Mouse (Mus musculus): Measurements from ENCODE around the gene Ifnab. TPM values are rescaled to one million over a fixed set of nuclear protein-coding genes. Genes with fewer than 3 reads are reported as not detected.
A peak's percentile ranks its signal among the peaks of the same experiment; 100 is the strongest.

Ifnab gene
- polyA plus RNA-seq (2014; fragmentation: Nextera tagmentation; extraction: Ambion mirVana), result not detected in 2 replicates

DNA sequence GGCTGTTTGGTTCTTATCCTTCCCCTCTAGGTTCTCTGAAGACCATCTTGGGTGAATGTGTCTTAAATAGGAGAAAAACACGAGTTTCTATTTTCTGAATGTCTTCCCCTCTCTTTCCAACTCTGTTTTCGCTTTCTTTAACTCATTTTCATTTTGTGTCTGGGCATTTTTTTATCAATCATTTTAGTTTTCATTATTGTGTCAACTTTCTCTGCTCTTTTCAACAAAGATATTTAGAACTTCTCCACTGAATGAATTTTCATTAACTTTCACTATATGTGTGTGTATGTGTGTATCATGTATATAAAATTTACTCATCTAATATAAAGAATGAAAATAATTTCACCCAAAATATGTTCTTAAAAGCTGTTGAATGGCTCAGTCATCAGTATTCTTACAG is at the start of gene Ifnab:
TSS of gene Ifnab (minus strand) at position 101 of the 400 bp plus-strand sequence.
- H3K9ac ChIP-seq (replicated peaks; ENCODE audit: low read depth, low read length), result no peak within 1 kb of the TSS
- H3K27me3 ChIP-seq (ENCODE audit: control insufficient read depth, insufficient read depth, low read length), result no peaks in the 10 kb centered on the region
- H3K4me3 ChIP-seq (ENCODE audit: low read depth, low read length), result no peak within 1 kb of the TSS
- no peaks in the 10 kb centered on the region for H3K9me3 ChIP-seq (ENCODE audit: control insufficient read depth, low read depth, low read length)
- H3K27ac ChIP-seq (ENCODE audit: low read length), result no peak within 1 kb of the TSS
- ATAC-seq (ENCODE audit: insufficient number of reproducible peaks, insufficient read depth, low FRiP score, low read depth), result no peak
- no peaks in the 10 kb centered on the region for H3K4me1 ChIP-seq (ENCODE audit: control insufficient read depth, insufficient read depth, low read length)
- WGBS, result 58% methylated on average over 2 of the region's 2 CpGs
- H3K36me3 ChIP-seq (ENCODE audit: control insufficient read depth, insufficient read depth, low read length), result no peaks in the 10 kb centered on the region
- no peak within 1 kb of the TSS for H3K4me2 ChIP-seq (replicated peaks; ENCODE audit: low read depth, low read length)

DNA sequence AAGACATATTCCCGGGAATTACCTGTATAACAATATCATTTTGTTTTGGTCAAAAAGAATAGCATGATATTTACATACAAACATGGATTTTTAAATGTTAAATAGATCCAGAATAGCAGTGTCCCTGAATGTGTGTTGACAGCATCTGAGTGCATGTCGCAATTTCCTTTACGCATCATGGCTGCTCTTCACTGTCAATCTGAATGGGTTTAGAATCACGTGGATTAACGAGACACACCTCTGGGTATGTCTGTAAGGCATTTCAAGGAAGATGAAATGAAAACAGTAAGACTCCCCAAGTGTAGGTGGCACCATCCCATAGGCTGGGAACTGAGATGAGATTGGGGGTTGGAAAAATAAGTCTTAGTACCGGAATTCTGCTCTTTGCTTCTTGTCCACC is 47.9 kb upstream of the Ifnab start:
- no peaks in the 10 kb centered on the region for H3K36me3 ChIP-seq (ENCODE audit: control insufficient read depth, insufficient read depth, low read length)
- WGBS, result 91% methylated on average over 6 of the region's 6 CpGs
- no peaks in the 10 kb centered on the region for H3K9me3 ChIP-seq (ENCODE audit: control insufficient read depth, low read depth, low read length)
- H3K4me1 ChIP-seq (ENCODE audit: control insufficient read depth, insufficient read depth, low read length), result no peaks in the 10 kb centered on the region
- ATAC-seq (ENCODE audit: insufficient number of reproducible peaks, insufficient read depth, low FRiP score, low read depth), result no peak
- no peak overlapping the region for H3K4me2 ChIP-seq (replicated peaks; ENCODE audit: low read depth, low read length)
- H3K27ac ChIP-seq (ENCODE audit: low read length), result no peak overlapping the region
- H3K9ac ChIP-seq (replicated peaks; ENCODE audit: low read depth, low read length), result no peak overlapping the region
- no peaks in the 10 kb centered on the region for H3K27me3 ChIP-seq (ENCODE audit: control insufficient read depth, insufficient read depth, low read length)
- H3K4me3 ChIP-seq (ENCODE audit: low read depth, low read length), result no peak overlapping the region

- Histone ChIP-seq H3K4me1 (ENCODE audit: control insufficient read depth, insufficient read depth, low read length) (no peaks in the 10 kb centered on the region), H3K27me3 (ENCODE audit: control insufficient read depth, insufficient read depth, low read length) (no peaks in the 10 kb centered on the region), H3K9ac (replicated peaks; ENCODE audit: low read depth, low read length) (no peak overlapping the region), H3K4me2 (replicated peaks; ENCODE audit: low read depth, low read length) (no peak overlapping the region), H3K27ac (ENCODE audit: low read length) (no peak overlapping the region), H3K9me3 (ENCODE audit: control insufficient read depth, low read depth, low read length) (no peaks in the 10 kb centered on the region), H3K36me3 (ENCODE audit: control insufficient read depth, insufficient read depth, low read length) (no peaks in the 10 kb centered on the region), H3K4me3 (ENCODE audit: low read depth, low read length) (no peak overlapping the region)
- ATAC-seq (ENCODE audit: insufficient number of reproducible peaks, insufficient read depth, low FRiP score, low read depth), result no peak
- 7% methylated on average over 2 of the region's 2 CpGs for WGBS
These were observed 47.3 kb upstream of the Ifnab start for GRCm38 (mm10) chr4:88738480-88738879.

DNA sequence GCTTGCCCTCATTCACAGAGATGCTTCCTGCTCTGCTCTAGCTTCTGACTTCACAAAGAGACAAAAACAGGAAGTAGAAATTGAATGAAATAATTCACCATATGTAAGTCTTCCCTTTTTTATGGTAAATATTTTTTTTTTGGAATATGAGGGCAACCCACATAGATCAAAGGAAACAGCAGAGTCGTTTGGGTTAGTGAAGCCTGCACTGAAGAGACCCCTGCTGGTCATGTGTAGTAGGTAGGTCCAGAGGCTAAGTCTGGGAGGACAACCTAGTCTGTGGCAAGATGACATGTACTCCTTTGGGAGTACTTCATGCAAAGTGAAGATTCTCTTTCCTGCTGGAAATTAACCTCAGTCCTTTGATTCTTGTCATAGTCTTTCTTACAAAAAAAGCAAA is 36.2 kb upstream of the Ifnab start:
- Histone ChIP-seq H3K36me3 (ENCODE audit: control insufficient read depth, insufficient read depth, low read length) (no peaks in the 10 kb centered on the region), H3K27ac (ENCODE audit: low read length) (no peak overlapping the region), H3K4me1 (ENCODE audit: control insufficient read depth, insufficient read depth, low read length) (no peaks in the 10 kb centered on the region; the same call in 1 of the 2 replicates), H3K4me2 (replicated peaks; ENCODE audit: low read depth, low read length) (no peak overlapping the region), H3K9ac (replicated peaks; ENCODE audit: low read depth, low read length) (no peak overlapping the region), H3K27me3 (ENCODE audit: control insufficient read depth, insufficient read depth, low read length) (no peaks in the 10 kb centered on the region), H3K4me3 (ENCODE audit: low read depth, low read length) (no peak overlapping the region), H3K9me3 (ENCODE audit: control insufficient read depth, low read depth, low read length) (no peaks in the 10 kb centered on the region)
- no peak for ATAC-seq (ENCODE audit: insufficient number of reproducible peaks, insufficient read depth, low FRiP score, low read depth)
- 4% methylated on average over 1 of the region's 1 CpGs for WGBS

DNA sequence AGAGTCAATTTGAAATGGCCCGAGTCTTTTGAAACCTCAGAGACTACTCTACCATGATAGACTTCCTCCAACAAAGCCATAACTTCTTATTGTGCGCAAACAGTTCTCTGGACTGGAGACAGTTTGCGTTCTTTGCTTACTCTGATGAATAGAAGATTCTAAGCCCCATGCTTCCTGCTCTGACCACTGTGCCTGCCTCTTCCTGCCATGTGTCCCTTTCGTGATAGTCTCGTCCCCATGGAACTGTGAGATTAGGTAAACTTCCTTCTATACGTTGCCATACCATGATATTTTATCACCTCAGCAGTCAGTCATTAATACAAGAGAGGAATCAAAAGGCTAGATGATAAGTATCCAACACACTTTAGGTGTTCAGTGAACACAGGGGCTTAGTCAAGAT is 35.6 kb upstream of the Ifnab start:
- Histone ChIP-seq H3K9ac (replicated peaks; ENCODE audit: low read depth, low read length) (no peak overlapping the region), H3K27me3 (ENCODE audit: control insufficient read depth, insufficient read depth, low read length) (no peaks in the 10 kb centered on the region), H3K4me3 (ENCODE audit: low read depth, low read length) (no peak overlapping the region), H3K27ac (ENCODE audit: low read length) (no peak overlapping the region), H3K9me3 (ENCODE audit: control insufficient read depth, low read depth, low read length) (no peaks in the 10 kb centered on the region), H3K36me3 (ENCODE audit: control insufficient read depth, insufficient read depth, low read length) (no peaks in the 10 kb centered on the region), H3K4me1 (ENCODE audit: control insufficient read depth, insufficient read depth, low read length) (no peaks in the 10 kb centered on the region; the same call in 1 of the 2 replicates), H3K4me2 (replicated peaks; ENCODE audit: low read depth, low read length) (no peak overlapping the region)
- 83% methylated on average over 6 of the region's 6 CpGs for WGBS
- ATAC-seq (ENCODE audit: insufficient number of reproducible peaks, insufficient read depth, low FRiP score, low read depth), result no peak

- ATAC-seq (ENCODE audit: insufficient number of reproducible peaks, insufficient read depth, low FRiP score, low read depth), result no peak
- H3K9me3 ChIP-seq (ENCODE audit: control insufficient read depth, low read depth, low read length), result no peaks in the 10 kb centered on the region
- WGBS, result 47% methylated on average over 8 of the region's 8 CpGs
- no peaks in the 10 kb centered on the region for H3K27me3 ChIP-seq (ENCODE audit: control insufficient read depth, insufficient read depth, low read length)
- no peak overlapping the region for H3K9ac ChIP-seq (replicated peaks; ENCODE audit: low read depth, low read length)
- peaks cover 11% of the 10 kb centered on the region for H3K36me3 ChIP-seq (ENCODE audit: control insufficient read depth, insufficient read depth, low read length)
- peak overlapping the region; percentile 23; the same call in 1 of the 2 replicates for H3K27ac ChIP-seq (ENCODE audit: low read length)
- H3K4me2 ChIP-seq (replicated peaks; ENCODE audit: low read depth, low read length), result no peak overlapping the region; the same call in 1 of the 2 replicates
- peaks cover 17% of the 10 kb centered on the region for H3K4me1 ChIP-seq (ENCODE audit: control insufficient read depth, insufficient read depth, low read length)
- H3K4me3 ChIP-seq (ENCODE audit: low read depth, low read length), result no peak overlapping the region
These were observed 32.4 kb upstream of the Ifnab start for GRCm38 (mm10) chr4:88723497-88724090.

DNA sequence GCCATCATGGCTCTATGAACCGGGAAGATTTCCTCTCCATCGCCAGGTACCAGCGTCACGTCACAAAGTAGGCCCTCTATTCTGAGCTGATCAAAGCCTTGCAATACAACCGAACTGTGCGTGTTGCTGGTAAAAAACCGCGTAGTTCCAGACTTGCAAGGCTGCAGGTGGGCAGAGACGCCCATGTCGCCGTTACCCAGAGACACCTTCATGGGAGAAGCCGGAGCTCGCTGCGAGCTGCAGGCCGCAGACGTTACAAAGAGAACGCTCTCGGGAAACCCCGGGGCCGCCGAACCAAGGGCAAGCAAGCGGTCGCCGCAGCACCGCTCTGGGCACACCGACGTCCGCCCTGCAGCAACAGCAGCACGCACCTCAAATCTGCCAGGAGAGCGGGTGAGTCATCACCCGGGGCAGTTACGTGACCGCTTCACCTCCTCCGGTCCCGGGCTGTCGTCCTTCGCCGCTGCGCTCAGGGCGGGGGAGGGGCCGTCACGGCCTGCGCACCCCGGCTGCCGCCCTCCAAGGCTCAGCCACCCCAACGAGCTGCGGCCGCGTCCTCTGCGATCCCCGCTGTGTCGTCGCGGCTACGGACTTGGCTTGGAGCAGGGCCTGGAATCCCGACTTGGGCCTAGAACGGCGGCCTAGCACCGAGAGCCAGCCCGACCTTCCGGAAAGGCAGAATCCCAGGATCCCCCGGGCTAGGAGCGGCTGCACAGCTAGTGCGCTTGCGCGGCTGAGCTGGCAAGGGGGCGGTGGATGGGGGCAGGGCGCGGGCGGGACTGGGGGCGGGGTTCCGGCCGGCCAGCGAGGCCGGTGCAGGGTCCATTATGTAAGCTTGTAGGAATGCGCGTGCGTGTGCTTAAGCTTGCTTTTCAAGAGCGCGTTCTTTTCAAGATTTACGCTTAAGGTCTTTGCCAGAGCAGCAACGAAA is 30.9 kb upstream of the Ifnab start, which contains the start of the genes Gm26566 and Klhl9:
TSS of gene Gm26566 (plus strand) at position 15 of the 931 bp plus-strand sequence.
TSS of gene Klhl9 (minus strand) at position 675 of the 931 bp plus-strand sequence.
- H3K27ac ChIP-seq (ENCODE audit: low read length), result peak within 1 kb of the TSS; percentile 97
- H3K27me3 ChIP-seq (ENCODE audit: control insufficient read depth, insufficient read depth, low read length), result no peaks in the 10 kb centered on the region
- H3K4me3 ChIP-seq (ENCODE audit: low read depth, low read length), result peak within 1 kb of the TSS; percentile 77
- H3K4me1 ChIP-seq (ENCODE audit: control insufficient read depth, insufficient read depth, low read length), result peaks cover 22% of the 10 kb centered on the region
- H3K9me3 ChIP-seq (ENCODE audit: control insufficient read depth, low read depth, low read length), result no peaks in the 10 kb centered on the region
- H3K36me3 ChIP-seq (ENCODE audit: control insufficient read depth, insufficient read depth, low read length), result peaks cover 14% of the 10 kb centered on the region
- peak; percentile 98 for ATAC-seq (ENCODE audit: insufficient number of reproducible peaks, insufficient read depth, low FRiP score, low read depth)
- peak within 1 kb of the TSS; percentile 97 for H3K9ac ChIP-seq (replicated peaks; ENCODE audit: low read depth, low read length)
- peak within 1 kb of the TSS; percentile 91 for H3K4me2 ChIP-seq (replicated peaks; ENCODE audit: low read depth, low read length)
- under 1% methylated on average over 82 of the region's 82 CpGs for WGBS

- Histone ChIP-seq H3K27me3 (ENCODE audit: control insufficient read depth, insufficient read depth, low read length) (no peaks in the 10 kb centered on the region), H3K4me2 (replicated peaks; ENCODE audit: low read depth, low read length) (peak overlapping the region; percentile 91), H3K4me3 (ENCODE audit: low read depth, low read length) (peak overlapping the region; percentile 26), H3K4me1 (ENCODE audit: control insufficient read depth, insufficient read depth, low read length) (peaks cover 22% of the 10 kb centered on the region), H3K9ac (replicated peaks; ENCODE audit: low read depth, low read length) (peak overlapping the region; percentile 14), H3K27ac (ENCODE audit: low read length) (no peak overlapping the region), H3K9me3 (ENCODE audit: control insufficient read depth, low read depth, low read length) (no peaks in the 10 kb centered on the region), H3K36me3 (ENCODE audit: control insufficient read depth, insufficient read depth, low read length) (peaks cover 18% of the 10 kb centered on the region)
- WGBS, result 20% methylated on average over 1 of the region's 1 CpGs
- ATAC-seq (ENCODE audit: insufficient number of reproducible peaks, insufficient read depth, low FRiP score, low read depth), result no peak
These were observed 27.6 kb upstream of the Ifnab start for GRCm38 (mm10) chr4:88718715-88719114.

Measured in stomach, embryonic 14.5 days (tissue).